Mouse (Mus musculus) retina, embryonic 14.5 days (tissue): ENCODE data around the gene Ksr1.

ENCODE experiments used
- DNase-seq: peaks from one replicate; pipeline ENCODE4 v3.0.0-alpha.2; 2015; ENCODE audit warnings: low spot score

The Ksr1 gene

DNA sequence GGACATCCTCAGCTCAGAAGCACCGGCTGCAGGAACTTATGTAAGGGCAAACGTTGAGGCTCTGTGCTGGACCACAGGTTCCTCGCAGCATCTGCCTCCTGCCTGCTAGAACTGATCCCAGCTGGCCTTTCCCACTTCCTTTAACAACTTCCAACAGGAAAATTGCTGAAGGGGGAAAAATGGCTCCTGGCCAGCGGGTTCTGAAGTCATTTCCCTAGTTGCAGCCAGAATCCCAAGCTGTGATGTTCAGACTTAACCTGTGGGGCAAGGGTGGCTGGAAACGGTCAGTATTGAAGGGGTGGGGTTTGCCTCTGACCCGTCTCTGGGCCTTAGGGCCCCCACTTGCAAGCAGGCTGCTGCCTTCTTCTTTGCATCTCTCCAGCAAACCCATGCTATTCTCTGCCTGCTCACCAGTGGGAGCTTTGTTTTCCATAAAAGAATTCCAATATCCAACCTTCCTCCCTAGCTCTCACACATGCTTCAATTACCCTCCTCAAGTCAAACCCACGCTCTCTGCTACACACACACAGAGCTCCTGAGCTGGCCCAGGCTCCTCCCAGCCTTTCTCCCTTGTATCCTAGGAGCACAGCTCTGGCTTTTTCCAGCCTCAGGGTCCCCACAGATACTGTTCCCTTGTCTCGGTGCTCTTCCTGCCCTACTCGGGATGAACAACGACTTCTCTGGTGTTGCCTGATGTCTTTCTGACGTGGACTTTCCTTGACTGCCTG, 80.6 kb downstream of the Ksr1 start:
- no peak for DNase-seq

DNA sequence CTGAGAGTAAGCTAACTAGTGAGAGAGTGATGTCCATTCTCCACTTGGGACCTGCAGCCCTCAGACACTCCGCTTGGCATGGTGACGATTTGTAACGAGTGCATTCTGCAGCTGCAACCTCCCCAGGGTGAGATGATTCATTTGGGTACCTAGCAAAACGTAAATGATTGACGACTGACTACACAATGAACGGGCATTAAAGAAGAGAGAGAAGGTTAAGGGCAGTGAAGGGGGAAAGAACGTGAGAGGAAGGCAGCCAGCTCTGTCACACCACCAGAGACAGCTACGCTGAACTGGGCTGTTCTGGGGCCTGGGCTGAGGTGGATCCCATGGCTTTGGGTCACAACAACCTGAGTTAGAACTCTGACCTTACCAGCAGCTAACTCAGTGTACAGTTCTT, 81.9 kb downstream of the Ksr1 start:
- no peak for DNase-seq

DNA sequence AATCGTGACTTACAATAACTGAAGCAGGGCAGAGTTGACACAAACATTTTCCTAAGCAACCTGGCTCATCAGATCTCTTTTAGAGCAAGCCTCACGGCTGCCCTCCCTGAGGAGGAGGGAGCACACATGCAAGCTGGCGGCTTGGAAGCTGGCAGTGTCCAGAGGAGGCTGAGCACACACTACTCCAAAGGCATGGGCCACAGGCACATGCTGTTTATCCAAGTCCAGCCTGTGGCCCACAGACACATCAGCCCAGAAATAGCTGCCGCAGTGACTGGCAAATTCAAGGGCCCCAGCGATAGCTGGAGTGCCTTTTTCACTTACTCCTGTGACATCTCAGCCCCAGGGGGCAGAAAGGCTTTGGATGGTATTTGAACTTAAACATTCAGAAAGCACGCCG, 82.6 kb downstream of the Ksr1 start:
- DNase-seq = no peak

DNA sequence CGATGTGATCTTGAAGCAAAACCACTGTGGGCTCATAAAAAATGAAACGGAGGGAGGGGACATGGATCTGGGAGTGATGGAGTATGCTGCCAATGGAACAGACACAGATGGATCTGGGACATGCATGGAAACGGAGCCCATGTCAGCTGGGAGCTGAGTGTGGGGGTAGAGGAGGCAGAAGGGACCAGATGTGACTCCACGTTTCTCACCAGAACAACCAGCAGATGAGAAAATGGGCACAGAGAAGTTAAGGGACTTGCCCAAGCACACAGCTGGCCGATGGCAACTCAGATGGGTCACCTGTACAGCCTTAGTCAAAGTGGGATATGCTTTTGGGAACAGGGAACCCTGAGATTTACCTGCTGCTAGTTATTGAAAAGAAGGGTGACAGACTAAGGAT, 83.3 kb downstream of the Ksr1 start:
- no peak for DNase-seq

DNA sequence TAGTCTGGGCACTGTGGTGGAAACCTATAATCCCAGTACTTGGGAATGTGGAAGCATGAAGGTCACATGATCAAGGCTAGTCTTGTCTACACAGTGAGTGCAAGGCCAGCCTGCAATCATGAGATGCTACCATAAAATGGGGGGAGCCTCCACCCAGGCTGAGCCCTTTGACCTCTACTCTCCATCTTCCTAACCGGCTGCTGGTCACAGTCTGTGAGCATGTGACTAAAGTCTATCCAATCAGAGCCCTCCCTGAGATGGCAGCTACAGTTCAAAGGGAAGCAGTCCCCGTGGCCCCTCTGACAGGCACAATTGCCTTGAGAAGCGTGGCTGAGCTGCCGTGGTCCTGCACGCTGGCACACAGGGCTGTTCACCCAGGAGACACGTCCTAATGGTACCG, 84.4 kb downstream of the Ksr1 start:
- DNase-seq = no peak

DNA sequence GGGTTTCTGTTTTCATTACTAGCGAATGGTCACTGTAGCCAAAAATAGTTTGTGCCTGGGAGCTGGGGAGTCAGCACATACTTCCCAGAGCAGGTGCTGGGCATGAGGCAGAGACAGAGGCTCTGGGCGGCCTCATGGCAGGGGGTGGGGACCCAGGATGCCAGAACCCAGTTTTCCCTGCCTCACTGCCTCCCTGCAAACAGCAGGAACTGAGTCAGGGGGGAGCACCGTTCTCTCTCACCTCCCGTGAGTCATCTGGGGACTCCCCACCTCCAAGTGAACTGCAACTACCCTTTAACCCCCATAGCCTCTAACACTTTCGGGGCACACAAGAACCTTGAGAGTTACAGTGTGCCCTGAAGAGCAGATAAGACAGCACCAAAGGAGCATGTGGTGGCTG, 86.4 kb downstream of the Ksr1 start:
- no peak for DNase-seq

DNA sequence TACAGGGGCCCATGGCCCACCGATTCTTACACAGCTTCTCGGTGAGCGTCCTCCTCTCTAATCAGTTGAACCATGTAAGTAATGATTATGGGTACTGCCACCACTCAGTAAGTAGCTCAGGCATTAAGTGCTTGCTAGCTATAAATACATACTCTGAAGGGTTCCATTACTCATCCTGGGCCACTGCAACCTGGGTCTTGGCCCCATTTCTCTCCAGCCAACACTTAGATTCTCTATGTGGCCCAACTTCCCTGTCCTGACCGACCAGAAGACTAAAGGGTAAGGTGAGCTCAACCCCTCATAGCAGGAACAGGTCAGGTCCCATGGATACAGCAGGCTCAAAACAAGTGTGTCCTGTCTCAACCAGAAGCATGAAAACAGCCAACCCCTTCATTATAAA, 87.1 kb downstream of the Ksr1 start:
- DNase-seq = no peak

DNA sequence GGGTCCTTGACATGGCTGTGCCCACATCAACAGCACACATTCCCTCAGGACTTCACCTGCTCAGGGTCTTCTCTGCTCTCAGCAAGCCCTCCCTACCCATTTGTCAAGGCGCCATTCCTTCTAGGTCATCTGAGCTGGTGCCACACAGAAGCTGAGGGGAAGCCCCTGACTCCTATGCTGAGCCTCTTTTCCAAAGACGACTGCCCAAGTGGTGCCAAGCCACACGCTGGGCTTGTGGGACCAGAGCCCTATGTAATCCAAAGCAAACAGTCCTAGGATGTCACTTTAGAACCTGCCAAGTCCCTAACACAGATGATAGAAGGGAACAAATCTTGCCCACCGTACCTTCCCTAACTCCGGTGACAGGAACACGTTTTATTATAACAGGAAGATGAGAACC, 87.6 kb downstream of the Ksr1 start:
- no peak for DNase-seq

DNA sequence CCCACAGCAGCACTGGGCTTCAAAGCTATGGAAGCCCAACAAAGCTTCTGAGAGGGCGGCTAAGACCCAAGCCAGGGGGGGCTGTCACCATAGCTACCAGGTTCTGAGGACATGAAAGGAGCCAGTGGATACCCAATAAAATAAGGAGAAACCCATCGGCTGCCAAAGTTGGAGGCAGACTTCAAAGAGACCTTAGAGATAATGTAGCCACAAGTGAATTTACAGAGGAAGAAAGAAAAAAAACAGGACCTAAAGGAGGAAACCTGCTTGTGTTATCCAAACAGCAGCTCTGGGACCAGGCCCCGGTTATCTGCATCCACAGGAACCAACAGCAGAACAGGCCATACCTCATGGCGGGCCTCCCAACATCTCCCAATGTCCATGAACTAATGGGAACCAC, 88.4 kb downstream of the Ksr1 start:
- DNase-seq = no peak

DNA sequence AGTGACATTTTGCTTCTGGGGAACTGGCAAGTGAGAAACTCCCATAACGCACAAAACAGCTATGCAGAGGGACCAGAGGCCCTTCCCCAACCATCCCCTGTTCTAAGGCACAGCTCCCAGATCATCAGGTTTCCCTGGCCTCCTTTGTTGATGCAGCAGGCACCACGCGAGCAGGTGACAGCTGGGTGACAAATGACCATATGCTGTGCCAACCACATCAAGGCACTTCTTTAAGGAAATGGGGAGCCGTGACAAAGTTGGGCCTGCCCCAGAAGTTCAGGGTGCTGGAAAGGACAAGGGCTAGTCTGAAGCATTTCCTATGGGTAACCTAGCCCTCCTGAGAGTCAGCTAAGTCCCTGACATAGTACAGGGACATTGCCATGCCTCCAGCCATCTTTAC, 89.3 kb downstream of the Ksr1 start:
- DNase-seq = no peak

DNA sequence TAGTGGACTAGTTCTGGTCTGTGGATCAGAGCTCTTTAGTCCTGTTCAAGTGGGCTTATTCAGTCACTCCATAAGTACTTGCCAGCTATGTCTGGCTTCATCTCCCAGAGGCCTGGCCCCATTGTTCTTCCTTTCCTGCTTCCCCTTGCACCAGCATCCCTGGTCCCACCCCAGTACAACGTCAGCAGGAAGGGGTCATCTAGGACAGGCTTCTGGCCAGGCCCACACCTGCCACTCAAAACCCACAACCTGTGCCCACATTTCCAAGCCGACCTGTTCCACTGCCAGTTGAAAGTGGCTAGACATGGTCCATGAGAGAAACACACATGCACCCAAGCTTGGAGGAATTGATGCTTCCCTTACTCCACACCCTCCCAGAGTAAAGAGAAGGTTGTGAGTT, 90.2 kb downstream of the Ksr1 start:
- no peak for DNase-seq

DNA sequence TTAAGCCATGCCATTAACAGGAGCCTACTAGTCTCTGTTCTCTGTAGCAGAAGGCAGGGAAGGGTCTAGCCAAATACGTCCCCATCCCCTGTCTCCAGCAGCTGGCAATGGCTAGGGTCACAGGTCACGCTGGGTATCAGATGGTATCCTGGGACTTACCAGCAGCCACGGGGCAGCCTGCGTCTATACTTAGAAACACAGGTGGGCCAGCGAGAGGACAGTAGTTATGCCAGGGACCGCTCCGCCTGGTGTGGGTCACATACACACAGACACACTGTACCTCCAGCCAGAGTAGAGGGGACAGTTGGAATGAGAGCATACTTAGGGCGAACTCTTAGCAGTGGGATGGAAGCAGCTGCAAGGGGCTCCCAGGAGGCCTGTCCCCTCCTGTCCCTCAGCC, 91.0 kb downstream of the Ksr1 start:
- no peak for DNase-seq

DNA sequence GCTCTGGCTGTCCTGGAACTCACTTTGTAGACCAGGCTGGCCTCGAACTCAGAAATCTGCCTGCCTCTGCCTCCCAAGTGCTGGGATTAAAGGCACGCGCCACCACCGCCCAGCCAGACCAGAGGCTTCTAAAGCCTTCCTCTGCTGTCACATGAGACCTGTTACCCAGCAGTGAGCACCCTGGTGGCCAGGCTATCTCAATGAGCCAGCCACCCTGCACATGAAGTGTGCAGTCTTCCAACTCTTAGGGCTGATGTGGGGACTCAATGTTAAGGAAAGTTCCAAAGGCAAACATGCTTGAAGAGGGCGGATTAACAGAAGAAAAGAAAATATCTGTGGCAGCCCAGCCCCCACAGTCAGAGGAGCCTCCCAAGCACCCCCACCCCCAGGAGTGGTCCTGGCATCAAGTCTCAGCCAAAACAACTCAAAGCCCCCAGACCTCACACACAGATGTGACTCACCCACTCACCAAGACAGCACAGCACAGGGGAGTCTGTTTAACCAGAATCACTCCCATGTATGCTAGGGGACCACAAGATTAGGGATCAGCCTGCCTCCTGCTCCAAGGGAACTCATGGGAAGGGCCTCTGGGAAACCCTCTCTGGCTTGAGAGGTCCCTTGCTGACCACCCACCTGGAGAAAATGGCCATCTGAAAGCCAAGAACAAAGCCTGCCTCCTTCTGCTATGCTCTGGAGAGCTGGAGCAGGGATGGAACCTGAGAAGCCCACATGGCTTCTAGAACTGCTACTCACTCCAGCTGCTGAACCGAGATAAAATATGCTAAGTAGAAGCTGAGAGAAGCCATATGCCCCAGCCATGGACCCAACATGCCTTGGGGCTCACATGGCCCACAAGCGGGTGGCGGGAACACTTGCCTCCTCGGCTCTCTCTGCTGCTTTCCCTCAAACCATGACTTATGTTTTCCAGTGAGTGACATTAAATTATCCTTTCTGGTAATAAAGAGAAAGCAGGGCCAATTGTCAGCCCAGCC, 91.8 kb downstream of the Ksr1 start:
- DNase-seq = no peak

DNA sequence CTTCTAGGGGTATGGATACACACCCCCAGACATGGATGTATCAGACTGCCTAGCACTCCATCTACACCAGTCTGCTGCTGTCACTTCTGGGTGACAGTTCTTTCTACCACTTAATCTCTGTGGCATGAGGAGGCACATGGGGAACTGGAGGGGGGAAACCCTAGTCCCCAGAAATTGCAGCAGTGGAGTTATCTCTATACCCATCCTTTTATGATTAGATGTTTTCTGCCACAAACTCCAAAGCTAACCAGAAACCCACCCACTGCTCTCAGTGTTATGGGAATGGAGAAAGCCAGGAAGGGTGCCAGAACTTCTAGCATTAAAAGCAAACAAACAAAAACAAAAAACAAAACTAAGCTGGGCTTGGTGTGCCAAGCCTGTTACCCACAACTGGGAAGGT, 92.8 kb downstream of the Ksr1 start:
- no peak for DNase-seq

DNA sequence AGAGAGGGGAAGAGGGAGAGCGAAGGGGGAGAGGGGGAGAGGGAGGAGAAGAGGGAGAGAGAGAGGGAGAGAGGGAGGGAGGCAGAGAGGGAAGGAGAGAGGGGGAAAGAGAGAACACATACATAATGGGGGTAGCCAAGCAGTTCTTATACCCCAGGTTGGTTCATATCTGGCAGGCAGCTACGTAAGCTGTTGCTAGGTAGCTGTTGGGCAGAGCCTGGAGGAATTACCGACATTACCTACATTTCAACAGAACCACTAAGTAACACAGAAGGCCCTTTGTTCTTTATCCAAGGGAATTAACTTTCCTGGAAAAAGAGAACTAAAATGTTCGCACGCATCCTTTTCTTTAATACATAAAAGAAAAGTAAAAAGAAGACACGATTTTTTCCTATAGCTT, 93.4 kb downstream of the Ksr1 start:
- DNase-seq = no peak

DNA sequence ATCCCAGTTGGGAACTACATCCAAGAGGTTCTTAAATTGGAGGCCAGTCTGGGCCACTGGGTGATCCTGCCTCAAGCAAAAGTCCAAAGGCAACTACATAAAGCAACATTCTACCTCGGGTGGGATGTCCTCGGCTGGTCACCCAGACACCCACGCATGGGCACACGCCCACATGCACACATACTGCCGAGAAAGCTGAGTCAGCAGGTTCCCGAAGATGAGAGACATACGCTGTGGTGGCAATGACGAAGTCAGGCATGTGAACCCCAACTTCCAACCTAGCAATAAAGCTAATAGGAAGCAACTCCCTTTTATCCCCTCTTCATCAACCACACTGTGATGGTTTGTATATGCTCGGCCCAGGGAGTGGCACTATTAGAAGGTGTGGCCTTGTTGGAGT, 94.7 kb downstream of the Ksr1 start:
- DNase-seq = no peak

DNA sequence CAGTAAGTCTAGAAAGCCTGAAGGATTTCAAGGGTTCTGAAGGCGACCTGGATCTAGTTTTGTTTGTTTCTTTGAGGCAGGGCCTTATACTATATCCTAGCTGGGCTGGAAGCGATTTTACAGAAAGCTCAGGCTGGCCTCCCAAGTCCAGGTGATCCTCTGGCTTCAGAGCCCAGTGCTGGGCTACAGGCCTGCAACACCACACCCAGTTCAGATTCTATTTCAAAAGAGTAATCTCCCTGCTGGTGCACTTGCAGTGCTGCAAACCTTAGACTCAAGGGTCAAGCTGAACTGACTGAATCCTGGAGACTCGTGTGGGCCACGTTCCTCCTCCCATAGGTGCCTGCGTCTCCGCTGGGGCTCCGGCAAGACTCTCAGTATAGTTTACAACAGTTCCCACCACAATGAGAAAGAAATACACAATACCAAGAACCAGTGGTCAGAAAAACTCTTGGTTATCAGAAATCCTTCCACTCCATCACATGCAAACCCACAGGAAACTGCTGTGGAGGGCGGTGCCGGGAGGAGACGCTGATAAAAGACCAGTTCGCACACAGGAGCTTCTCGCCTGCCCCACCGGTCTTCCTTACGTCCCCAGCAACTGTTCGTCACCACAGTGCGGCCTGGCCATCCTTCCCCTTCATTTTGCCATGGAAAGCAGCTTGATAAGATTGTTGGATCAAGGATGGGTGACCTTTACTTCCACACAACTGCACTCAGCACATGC, 95.3 kb downstream of the Ksr1 start:
- DNase-seq = no peak

DNA sequence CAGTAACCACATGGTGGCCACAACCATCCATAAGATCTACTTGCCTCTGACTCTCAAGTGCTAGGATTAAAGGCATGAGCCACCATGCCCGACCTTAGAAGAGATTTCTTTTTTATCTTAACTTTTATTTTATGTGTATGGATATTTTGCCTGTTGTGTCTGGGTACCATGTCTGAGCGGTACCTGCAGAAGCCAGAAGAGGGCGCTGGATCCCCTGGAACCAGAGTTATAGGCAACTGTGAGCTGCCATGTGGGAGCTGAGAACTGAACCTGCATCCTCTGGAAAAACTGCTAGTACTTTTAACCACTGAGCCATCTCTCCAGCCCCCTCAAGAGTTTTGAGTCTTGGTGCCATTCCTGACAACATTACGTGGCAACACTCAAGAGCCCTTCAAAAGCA, 97.3 kb downstream of the Ksr1 start:
- DNase-seq = no peak

DNA sequence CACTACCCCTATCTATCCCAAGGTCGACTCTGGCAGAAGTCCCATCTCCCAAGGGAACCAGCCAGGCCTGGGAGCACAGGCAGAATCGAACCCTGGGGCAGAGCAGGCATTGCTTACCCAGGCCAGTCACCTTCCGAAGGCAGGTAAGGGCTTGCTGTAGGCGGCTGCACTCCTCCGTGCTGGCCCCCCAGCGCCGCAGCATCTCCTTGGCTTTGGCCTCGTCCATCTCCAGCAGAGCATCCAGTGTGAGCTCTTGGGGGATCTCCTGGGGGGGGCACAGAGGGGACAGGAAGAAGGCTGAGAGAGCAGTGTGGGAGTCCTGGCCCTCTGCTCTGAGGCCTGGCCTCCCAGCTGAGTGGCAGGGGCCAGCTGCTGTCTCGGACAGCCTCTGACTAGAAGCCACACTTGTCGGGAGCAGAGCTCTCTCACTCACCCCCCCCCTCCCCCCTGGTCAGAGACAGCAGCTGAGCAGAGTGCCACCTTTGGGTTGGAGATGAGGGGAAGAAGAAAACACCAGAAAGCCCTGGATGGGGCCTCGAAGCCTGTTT, 99.0 kb downstream of the Ksr1 start:
- no peak for DNase-seq

DNA sequence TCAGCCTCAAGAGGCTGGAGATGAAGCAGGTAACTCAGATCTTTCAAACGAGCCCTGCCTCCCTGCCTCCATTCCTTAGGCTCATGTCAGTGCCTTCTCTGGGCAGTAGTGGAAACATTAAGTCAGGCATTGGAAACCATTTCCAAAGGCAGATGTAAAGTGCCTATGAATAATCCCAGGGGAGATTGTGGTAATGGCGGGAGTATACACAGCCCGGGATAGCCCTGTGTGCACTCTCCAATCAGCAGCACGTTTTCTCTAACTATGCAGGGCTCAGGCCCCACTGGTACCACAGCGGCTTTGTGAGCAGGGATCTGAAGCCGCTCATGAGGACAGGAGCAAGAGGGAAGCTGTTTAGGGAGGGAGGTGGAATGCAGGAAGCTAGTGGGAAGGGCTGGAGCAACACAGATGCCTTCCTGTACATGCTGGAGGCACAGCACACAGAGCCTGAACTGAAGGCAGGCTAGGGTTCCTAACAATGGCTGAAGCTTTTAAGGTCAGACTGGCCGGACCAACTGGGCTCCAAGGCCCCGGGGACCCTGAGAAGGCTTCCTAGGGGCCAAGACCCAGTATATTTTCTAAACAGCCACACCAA, 99.5 kb downstream of the Ksr1 start:
- DNase-seq = no peak

DNA sequence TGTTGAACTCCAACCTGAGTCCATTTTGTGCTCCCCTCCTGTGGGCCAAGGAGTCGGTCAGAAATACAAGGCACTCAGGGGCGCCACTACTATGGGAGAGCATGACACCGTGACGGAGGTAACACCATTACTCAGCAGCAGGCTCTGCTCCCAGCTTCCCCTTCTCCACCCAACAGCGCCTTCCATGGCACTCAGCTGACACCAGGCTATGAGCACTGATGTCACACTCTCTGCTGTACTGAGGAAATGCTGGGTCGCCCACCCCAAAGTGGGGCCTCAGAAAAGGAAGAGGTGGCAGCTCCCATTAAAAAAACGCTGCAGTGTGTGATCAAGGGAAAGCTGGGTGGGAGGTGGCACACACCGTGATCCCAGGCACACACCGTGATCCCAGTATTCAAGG, 101.0 kb downstream of the Ksr1 start:
- DNase-seq = no peak

DNA sequence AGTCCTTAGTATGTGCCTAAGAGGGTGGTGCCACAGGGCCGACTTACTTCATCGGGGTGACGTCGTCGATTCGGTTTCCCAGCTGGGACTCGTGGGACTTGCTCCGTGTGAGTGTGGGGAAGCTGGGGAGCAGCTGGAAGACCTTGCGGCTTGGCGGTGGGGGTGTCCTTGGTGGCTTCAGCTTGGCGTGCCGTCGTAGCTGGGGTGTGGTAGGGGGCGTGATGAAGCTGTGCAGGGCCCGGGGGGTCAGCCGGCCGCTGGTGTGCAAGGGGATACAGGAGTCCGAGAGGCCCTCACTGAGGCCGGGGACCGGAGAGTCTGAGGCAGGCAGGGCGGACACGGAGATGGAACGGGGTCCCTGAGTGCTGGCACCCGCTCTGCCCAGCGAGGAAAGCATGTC, 101.4 kb downstream of the Ksr1 start:
- DNase-seq = no peak
